Mouse (Mus musculus) cerebellum, postnatal 36 days (tissue): ENCODE measurements at regions not wholly inside any gene's neighbourhood (a gene's known extent, or its start where the extent isn't known, plus 50 kb on each side); places are given as distances from the start of the nearest gene placed in this dataset.

Experiments used
- DNase-seq, 2 experiments: peaks; one replicate each; pipeline ENCODE4 v3.0.0; 2021 to 2022; ENCODE audit warnings: mixed read lengths in 2 of 2

GRCm38 (mm10) chr1:56583671-56584070 lies 53.6 kb downstream of the Hsfy2 start:
- DNase-seq, result no peak

- DNase-seq, result no peak
Measured at GRCm38 (mm10) chr1:56548050-56548449, 89.2 kb downstream of the Hsfy2 start.

DNA sequence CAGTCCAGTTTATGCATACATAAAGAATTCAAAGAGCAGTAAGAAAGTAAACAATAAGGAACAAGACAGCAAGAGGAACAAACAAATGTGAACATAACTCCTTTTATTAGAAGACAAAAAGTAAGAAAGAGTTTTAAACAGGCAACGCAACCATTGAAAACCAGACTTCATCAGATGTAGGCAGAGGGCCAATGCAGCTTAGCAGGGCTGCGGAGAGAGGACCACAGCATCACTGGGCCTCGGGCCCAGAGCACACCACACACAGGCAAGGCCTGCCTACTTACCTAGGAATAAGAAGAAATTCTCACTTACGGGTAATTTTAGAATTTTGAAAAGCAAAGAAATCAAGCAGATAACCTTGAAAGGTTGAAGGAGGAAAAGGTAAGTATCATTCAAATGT lies 106.4 kb downstream of the Hsfy2 start:
- peak in 1 of 2 experiments; percentile 2 for DNase-seq
